Mouse (Mus musculus) brown adipose tissue, adult 24 weeks (tissue): ENCODE results near the gene Mapkbp1. TPM values are rescaled to one million over a fixed set of nuclear protein-coding genes. Genes with fewer than 3 reads are reported as not detected.

Experiments used
- polyA plus RNA-seq: library from polyadenylated mRNA; stranded (reverse); fragments of >200 nt; gene quantifications from 2 replicates; pipeline ENCODE4 v1.2.4, GENCODE M21; 2012; ENCODE audit not compliant: missing spikeins, insufficient read depth, insufficient read length

Mapkbp1 gene
- polyA plus RNA-seq, 1 experiment, result 2.2 TPM

Other genes with a start within 250 kb of the Mapkbp1 start
- gene Itpka, start 230.4 kb upstream of the Mapkbp1 start, polyA plus RNA-seq, result 7.7 and 10.6 TPM in 2 replicates
- not detected in 2 replicates for gene Ltk, start 212.3 kb upstream of the Mapkbp1 start, polyA plus RNA-seq
- 4.8 and 6.0 TPM in 2 replicates for gene Rpap1, start 185.2 kb upstream of the Mapkbp1 start, polyA plus RNA-seq
- gene Tyro3, start 175.0 kb upstream of the Mapkbp1 start, polyA plus RNA-seq, result not detected in 2 replicates
- 9.9 and 14.3 TPM in 2 replicates for gene Mga, start 75.5 kb upstream of the Mapkbp1 start, polyA plus RNA-seq
- gene Jmjd7, start 54.8 kb downstream of the Mapkbp1 start, polyA plus RNA-seq, result 4.8 and 9.3 TPM in 2 replicates
- gene Gm28042, start 54.8 kb downstream of the Mapkbp1 start, polyA plus RNA-seq, result 0.54 TPM in 1 of 2 replicates, not detected in the other
- 0.88 TPM in 1 of 2 replicates, not detected in the other for gene Pla2g4b, start 60.7 kb downstream of the Mapkbp1 start, polyA plus RNA-seq
- 10.6 and 11.7 TPM in 2 replicates for gene Ehd4, start 181.9 kb downstream of the Mapkbp1 start, polyA plus RNA-seq